Mouse (Mus musculus) heart, adult 11 months (tissue): ENCODE results near the gene Liph.
"Not testable (repeated sequence)": the region's sequence is repeated elsewhere in the genome, so short reads cannot be mapped to it uniquely, and the experiment has no call there.

ENCODE experiments used
- DNase-seq: peaks from one replicate; pipeline ENCODE4 v3.0.0; 2022

Gene Liph

DNA sequence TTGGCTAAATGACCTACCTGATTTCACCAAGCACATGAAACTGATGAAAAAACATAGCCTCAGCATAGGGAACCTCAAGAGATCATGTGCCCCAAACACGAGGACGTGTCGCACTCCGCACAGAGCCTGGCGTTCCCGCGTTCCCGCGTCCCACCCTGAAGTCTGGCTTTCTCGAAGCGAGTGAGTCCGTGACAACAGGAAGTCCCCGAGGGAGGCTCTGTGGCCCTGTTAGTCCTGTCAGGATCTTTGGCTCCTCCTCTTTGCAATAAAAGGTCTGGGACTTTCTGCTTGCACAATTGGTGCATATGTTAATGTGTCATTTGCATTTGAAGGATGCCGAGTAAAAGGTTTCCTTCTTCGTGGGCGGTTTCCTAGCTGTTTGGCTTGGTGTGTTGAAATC, at the start of gene Liph:
TSS of gene Liph (minus strand) at position 360 of the 400 bp plus-strand sequence.
- DNase-seq = peak; percentile 90

DNA sequence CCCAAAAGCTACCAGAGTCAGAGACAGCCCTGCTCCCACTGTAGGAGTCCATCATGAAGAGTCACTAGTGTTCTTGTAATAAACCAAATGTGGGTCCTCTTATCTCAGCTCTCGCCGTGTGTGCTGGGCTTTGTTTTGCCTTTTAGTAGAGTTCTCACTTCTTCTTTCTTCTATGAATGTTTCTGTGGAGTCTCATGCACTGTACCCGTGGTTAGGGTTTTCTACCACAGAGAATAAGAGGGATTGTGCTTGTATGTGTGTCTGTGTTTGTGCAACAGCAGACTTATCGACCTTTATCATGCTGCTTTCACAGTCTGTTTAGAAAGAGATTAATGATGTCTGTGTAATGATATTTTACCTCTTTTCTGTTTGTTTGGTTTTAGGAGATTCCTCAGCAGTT, 48.4 kb upstream of the Liph start:
- DNase-seq = peak; percentile 49

- DNase-seq = peak; percentile 15
Observed at GRCm38 (mm10) chr16:22039978-22040377, 44.5 kb upstream of the Liph start.

DNA sequence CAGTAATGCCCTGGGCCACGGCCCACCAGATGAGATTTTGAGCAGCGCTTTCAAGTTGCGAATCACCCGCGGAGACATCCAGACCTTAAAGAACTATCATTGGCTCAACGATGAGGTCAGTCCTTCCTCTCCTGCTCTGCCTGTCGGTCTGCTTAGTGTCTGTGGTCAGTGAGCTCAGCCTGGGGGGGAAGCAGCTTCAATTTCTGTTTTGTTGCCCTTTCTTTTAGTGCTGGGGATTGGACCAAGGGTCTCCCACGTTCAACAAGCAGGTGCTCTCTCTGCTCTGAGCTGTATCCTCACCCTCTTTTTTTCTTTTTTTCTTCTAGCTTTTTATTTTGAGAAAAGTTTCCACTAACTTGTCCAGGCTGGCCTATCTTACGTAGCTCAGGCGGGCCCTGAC, 43.1 kb upstream of the Liph start:
- peak; percentile 82 for DNase-seq

GRCm38 (mm10) chr16:22027474-22027873, 32.0 kb upstream of the Liph start:
- peak; percentile 46 for DNase-seq

DNA sequence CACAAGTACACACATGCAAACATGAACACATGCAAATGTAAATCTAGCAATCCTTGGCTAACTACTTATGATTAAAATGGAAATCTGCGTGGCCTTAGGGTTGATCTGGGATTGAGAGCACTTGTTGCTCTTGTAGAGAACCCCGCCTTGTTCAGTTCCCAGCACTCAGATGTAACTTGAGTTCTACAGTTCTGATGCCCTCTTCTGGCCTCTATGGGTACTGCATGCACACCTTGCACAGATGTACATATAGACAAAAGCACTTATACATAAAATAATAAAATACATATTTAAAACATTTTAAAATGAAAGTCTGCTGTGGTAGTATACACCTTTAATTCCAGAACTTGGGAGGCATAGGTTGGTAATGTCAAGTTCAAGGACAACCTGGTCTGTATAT, 26.7 kb upstream of the Liph start:
- DNase-seq = peak; percentile 78

DNA sequence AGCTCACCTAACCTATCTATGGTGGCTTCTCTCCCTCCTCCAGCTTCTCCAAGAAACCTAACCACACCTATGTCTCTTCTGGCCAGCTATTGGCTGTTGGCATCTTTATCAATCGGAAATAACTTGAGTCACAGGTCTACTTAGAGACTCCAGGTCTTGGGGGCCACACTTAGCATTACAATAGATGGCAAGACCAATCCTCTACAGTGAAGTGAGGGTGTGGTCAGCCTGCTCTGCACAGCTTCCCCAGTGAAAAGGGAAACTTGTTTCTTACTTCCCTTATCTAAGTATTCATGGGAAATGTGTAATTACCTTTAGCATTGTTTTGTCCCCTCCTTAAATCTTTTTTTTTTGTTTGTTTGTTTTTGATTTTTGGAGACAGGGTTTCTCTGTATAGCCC, 20.1 kb upstream of the Liph start:
- DNase-seq = peak; percentile 30

GRCm38 (mm10) chr16:22009596-22009995, 14.1 kb upstream of the Liph start:
- DNase-seq = no peak

DNA sequence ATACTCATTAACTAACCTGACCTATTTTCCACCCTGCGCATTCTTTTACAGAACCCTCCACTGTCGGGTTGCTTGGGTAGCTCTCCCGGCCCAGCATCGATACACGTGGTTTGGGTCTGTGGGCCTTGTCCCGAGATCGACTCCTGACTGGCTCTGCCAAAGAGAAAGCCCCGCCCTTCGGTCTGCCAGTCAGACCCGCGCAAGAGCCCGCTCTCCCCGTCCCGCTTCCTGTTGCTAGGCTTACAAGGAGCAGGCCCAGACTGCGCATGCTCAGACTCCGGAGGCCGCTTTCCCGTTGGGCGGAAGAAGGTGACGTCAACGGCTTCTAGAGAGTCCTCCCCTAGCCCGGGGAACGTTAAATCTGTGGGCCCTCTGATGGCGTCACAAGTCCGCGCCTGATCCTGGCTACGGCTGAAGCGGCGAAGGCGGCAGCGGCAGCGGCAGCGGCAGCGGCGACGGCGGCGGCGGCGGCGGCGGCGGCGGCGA, 13.7 kb upstream of the Liph start, which contains the start of gene Senp2:
TSS of gene Senp2 (plus strand) at position 386 of the 486 bp plus-strand sequence.
- DNase-seq = peak; percentile 100

- peak; percentile 86 for DNase-seq
Observed at GRCm38 (mm10) chr16:22001606-22002005, 6.1 kb upstream of the Liph start.

DNA sequence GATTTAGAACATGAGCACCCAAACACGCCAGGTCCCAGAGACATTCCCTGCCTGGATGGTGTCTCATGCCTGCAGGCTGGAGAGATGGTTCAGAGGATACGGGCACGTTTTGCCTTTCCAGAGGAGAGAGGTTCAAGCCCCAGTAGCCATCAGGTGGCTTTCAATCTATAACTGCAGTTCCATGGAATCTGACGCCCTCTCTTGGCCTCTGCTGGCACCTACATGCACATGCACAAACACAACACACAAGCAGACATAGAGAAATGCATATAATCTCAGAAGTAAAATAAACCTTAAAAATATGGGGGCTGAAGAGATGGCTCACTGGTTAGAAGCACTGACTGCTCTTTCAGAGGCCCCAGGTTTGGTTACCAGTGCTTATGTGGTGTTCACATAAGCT, 5.7 kb upstream of the Liph start:
- DNase-seq = peak; percentile 79

DNA sequence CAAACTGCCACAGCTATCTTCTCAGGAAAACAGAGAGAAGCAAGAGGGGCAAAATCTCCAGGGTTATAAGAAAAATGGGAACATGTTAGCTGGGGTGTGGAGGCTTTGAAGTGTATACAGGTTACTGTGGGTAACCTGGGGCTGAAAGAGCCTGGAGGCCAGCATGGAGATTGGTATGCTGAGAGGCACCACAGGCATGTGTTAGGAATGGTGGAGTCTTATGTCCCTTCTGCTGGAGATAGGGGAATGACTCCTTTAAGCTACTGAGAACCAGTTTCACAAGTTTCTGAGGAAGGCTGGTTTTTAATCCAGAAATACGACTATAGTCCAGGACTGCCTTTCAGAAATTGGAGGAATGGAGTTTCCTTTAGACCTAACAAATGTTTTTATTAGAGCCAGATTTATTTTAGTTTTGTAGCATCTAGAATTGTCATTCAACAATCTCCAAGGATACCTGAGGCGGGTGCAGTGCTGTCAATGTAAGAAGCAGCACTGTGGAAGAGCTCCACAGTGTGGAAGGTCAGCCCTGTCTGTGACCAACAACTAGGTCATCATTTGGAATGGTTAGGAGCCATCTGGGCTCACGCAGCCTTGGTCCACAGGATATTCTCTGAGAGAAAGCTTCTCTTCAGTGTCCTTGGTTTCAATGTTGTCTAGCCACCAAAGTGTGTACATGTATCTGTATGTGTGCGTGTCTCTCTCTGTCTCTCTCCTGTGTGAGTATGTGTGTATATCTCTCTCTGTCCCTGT, 4.7 kb upstream of the Liph start:
- DNase-seq = peak; percentile 34

GRCm38 (mm10) chr16:21998061-21998460, 2.6 kb upstream of the Liph start:
- DNase-seq = peak; percentile 79

DNA sequence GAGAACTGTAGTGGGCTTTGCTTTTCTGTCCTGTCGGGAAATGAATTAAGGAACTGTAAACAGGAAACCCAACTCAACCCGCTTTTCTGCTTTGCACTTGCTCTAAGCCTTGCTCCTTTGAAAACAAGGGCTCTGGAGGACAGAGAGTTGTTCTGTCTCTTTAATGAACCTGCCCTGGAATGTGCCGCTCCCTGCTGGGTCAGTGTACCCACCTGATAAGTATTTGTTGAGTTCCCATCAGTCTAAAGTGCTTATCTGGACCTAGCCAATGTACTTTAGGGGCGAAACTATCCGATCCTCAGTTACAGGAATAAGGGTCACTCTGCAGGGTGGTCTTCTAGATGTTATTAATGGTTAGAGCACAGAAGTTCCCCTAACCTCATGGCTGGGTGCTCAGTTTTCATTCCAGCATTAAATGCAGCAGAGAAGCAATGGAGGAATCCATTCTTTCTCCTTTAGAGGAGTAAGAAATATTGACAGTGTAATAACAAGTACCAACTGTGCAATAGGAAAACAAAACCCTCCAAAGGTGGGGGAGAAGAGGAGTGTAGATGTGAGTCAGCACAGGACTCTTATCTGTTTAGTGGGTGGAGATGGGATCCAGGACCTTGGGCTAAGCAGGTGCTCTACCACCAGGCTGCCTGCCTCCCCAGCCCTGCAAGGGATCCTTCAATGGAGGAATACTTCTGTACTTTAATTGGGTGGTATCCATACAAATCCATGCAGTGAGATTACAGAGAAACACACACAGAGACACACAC, 1.6 kb upstream of the Liph start:
- peak; percentile 28 for DNase-seq

GRCm38 (mm10) chr16:21996402-21996801, 939 bp upstream of the Liph start:
- peak; percentile 64 for DNase-seq

GRCm38 (mm10) chr16:21991774-21992173, 3.7 kb downstream of the Liph start:
- DNase-seq = peak; percentile 8

DNA sequence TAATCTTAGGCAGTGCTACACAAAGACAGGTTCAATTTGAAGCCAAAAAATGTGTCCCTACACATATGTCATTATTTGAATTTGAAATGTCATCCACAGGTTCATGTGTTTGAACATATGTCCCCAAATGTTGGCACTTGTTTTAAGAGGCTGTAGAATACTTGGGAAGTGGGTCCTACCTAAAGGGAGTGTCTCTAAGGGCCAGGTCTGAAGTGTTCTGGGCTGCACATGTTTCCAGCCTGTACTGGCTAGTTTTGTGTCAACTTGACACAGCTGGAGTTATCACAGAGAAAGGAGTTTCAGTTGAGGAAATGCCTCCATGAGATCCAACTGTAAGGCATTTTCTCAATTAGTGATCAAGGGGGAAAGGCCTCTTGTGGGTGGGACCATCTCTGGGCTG, 4.6 kb downstream of the Liph start:
- not testable (repeated sequence) for DNase-seq

DNA sequence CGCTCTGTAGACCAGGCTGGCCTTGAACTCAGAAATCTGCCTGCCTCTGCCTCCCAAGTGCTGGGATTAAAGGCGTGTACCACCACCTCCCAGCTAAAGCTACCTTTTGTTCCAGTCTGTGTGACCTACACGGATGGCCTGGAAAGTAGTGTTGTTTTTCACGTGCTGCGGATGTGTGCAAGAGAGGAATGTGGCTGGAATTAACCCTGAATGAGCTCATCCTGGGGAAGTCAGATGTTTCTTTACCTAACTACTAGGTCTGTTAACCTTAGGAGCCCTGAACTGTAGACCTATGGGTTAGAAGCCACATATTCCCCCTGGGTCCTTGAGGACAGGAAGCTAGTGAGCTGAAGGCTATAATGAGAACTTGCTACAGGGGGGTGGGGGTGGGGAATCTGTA, 7.5 kb downstream of the Liph start:
- DNase-seq = peak; percentile 9

- DNase-seq = no peak
Observed at GRCm38 (mm10) chr16:21986191-21986590, 9.3 kb downstream of the Liph start.

- DNase-seq = no peak
Observed at GRCm38 (mm10) chr16:21984091-21984490, 11.4 kb downstream of the Liph start.

DNA sequence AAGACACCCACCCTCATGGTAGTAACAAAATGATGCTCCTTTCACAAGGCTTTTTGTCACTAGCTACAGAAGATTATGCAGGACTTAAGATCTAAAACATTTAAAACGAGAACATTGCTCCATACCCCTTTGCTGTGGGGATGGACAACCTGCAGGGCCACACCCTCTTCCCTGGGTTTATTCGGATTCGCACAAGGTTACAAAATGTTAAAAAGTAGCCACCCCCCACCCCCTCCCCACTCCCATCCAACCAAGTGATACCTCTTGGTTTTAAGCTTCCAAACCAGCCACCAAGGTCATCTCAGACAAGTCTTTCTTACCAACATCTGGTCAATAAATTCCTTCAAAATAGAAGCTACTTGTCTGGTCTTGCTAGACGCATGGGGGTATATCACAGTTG, 11.9 kb downstream of the Liph start:
- peak; percentile 50 for DNase-seq

- DNase-seq = no peak
Observed at GRCm38 (mm10) chr16:21983146-21983545, 12.3 kb downstream of the Liph start.

DNA sequence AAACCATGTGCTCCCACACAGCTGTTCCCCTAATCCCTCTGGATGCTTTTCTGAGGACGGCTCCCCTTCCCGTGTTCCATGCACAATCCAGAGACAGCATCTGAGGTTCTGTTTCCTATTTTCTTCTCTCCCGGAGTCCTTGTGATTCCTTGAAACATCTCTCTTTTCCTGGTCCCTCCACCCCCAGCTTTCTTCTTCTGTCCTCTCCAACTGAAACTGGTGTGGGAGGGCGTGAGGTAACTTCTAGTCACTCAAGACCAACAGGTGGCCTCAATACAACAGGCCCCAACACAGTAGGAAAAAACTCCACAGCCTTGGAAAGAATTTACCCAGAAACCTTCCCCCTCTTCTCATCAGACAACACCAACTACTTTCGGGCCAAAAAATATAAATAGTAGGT, 18.1 kb downstream of the Liph start:
- DNase-seq = no peak

DNA sequence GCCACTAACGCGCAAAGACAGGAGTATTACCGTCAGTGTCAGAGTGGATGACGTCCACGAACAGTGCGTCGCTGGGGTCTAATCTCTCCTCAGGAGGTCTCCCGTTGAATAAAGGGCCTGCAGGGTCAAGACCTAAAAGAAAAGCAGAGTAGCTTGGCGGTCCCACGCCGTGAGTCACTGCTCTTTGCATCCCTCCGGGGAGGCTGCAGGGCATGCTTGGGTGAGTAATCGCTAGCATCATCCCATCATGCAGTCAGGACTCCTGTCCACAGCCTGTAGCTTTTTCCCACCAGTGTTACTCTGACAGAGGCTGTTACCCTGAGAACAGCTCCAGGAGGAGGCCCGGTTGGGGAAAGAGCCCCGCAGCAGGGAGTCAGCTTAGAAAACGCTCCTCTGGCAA, 19.3 kb downstream of the Liph start:
- DNase-seq = no peak
